Mouse (Mus musculus) erythroblast, embryonic 14.5 days (primary cell): ENCODE measurements around the gene Tbc1d16.

Experiments
- GATA1 ChIP-seq: IDR thresholded peaks from 2 replicates; pipeline ENCODE4 v1.6.1; 2012; ENCODE audit warnings: low read length, inconsistent platforms, mixed read lengths
- TAL1 ChIP-seq: IDR thresholded peaks from 3 replicates; pipeline ENCODE4 v1.6.1; 2012; ENCODE audit warnings: low read length, inconsistent platforms, mixed read lengths

DNA sequence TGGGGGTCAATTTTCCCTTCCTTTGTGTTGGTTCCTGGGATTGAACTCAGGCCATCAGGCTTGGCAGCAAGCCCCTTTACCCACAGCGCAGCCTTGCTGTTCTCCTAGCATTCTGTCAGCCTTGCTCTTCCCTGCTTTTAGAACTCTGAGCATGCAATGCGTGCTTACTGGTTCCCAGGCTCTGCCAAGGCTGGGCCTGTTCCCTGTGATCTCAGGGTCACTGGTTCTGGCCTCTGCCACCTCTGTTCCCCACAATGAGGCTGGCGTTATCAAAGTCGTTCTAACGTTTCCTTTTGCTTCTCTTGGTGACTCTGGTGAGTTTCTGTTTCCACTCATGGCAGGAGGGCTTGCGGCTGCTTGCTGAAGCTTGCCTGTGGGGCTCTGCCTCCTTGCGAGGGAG is 110.4 kb downstream of the Tbc1d16 start:
- TF ChIP-seq GATA1 (no peak), TAL1 (no peak)
